Mouse (Mus musculus): ENCODE data around the gene 1700018F24Rik. TPM values are rescaled to one million over a fixed set of nuclear protein-coding genes. Genes with fewer than 3 reads are reported as not detected.
"Not testable (repeated sequence)": the region's sequence is repeated elsewhere in the genome, so short reads cannot be mapped to it uniquely, and the experiment has no call there.

The 1700018F24Rik gene
- total and polyA plus RNA-seq, 3 experiments: not detected

- in situ Hi-C loops (cut with MboI; ENCODE audit: low pct_ligation_motif_present, low pct_unique_long_range_greater_than_20kb, low sequenced_read_pairs); H3K36me3 ChIP-seq (replicated peaks in 1 of 2; ENCODE audit: control insufficient read depth in 1 of 2, insufficient read depth in 1 of 2, low read length in 1 of 2); H3K27me3 ChIP-seq (replicated peaks); H3K9ac ChIP-seq (ENCODE audit: insufficient read depth, low read depth); H3K4me2 ChIP-seq (ENCODE audit: insufficient read depth, low read depth, poor library complexity, severe bottlenecking); H3K79me2 ChIP-seq (replicated peaks; ENCODE audit: control insufficient read depth, extremely low read depth, insufficient read depth, poor library complexity, severe bottlenecking); H3K4me3 ChIP-seq (replicated peaks in 1 of 3; ENCODE audit: low read depth in 2 of 3, low read length in 2 of 3, poor library complexity in 1 of 3); H3K9me3 ChIP-seq (replicated peaks; ENCODE audit: low read length); DNase-seq (ENCODE audit: extremely low read depth); H3K27ac ChIP-seq (ENCODE audit: insufficient read depth, low read depth); dilution Hi-C loops (cut with MboI; ENCODE audit: extremely low pct_ligation_motif_present, extremely low pct_unique_long_range_greater_than_20kb, low sequenced_read_pairs): not testable (repeated sequence)
- peaks cover 0 to 12% of the 10 kb centered on the region in 2 experiments; a peak in 2 of 4 replicates for H3K4me1 ChIP-seq (ENCODE audit: control insufficient read depth in 1 of 2, insufficient read depth in 2 of 2)
Observed at GRCm38 (mm10) chr5:145054187-145054586, 11.4 kb downstream of the 1700018F24Rik start.

DNA sequence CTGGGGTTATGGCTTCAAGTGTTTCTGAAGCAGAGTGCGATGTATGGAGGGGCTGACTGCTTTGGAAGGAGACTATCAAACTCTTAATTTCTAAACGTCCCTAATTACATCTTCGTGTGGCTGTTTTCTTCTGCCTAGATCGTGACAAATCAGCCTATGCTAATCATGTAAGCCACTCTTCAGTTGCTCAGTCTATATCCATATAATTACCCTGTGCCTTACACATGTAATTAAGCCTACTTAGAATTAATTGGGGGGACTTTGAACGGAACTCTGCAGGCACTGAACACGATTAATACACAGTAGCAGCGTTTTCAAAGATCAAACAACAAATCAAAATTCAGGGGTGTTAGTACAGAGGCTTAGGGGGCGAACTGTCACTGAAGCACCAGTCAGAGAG lies 15.1 kb downstream of the 1700018F24Rik start:
- H3K79me2 ChIP-seq (replicated peaks; ENCODE audit: control insufficient read depth, extremely low read depth, insufficient read depth, poor library complexity, severe bottlenecking): no peaks in the 10 kb centered on the region
- H3K27me3 ChIP-seq (replicated peaks): no peaks in the 10 kb centered on the region
- H3K9me3 ChIP-seq (replicated peaks; ENCODE audit: low read length): no peaks in the 10 kb centered on the region
- H3K36me3 ChIP-seq (replicated peaks in 1 of 2; ENCODE audit: control insufficient read depth in 1 of 2, insufficient read depth in 1 of 2, low read length in 1 of 2): no peaks in the 10 kb centered on the region
- H3K27ac ChIP-seq (ENCODE audit: insufficient read depth, low read depth): no peak overlapping the region
- no peak for DNase-seq (ENCODE audit: extremely low read depth)
- no peak overlapping the region for H3K4me3 ChIP-seq (replicated peaks in 1 of 3; ENCODE audit: low read depth in 2 of 3, low read length in 2 of 3, poor library complexity in 1 of 3)
- no peak overlapping the region for H3K4me2 ChIP-seq (ENCODE audit: insufficient read depth, low read depth, poor library complexity, severe bottlenecking)
- peaks cover 0 to 12% of the 10 kb centered on the region in 2 experiments; a peak in 2 of 4 replicates for H3K4me1 ChIP-seq (ENCODE audit: control insufficient read depth in 1 of 2, insufficient read depth in 2 of 2)
- TF ChIP-seq TBP (conservative IDR thresholded peaks at IDR 0.05; ENCODE audit: low read depth, low read length): no peak
- TF ChIP-seq USF1 (IDR thresholded peaks at IDR 0.05; ENCODE audit: low read depth, low read length): no peak
- TF ChIP-seq ZMIZ1 (IDR thresholded peaks at IDR 0.05; ENCODE audit: low read depth, low read length): no peak
- no peak for TF ChIP-seq SIN3A (IDR thresholded peaks at IDR 0.05; ENCODE audit: low read length)
- no peak for TF ChIP-seq USF2 (conservative IDR thresholded peaks at IDR 0.05; ENCODE audit: low read depth, low read length)
- no peak for TF ChIP-seq MAFK (IDR thresholded peaks at IDR 0.05; ENCODE audit: insufficient replicate concordance, low read length)
- no peak for TF ChIP-seq SMC3 (IDR thresholded peaks at IDR 0.05; ENCODE audit: low read depth, low read length)
- TF ChIP-seq ETS1 (conservative IDR thresholded peaks at IDR 0.05; ENCODE audit: low read depth, low read length): no peak
- TF ChIP-seq CHD1 (IDR thresholded peaks at IDR 0.05; ENCODE audit: low read depth, low read length): no peak
- TF ChIP-seq ELF1 (IDR thresholded peaks at IDR 0.05; ENCODE audit: low read depth, low read length): no peak
- TF ChIP-seq MXI1 (IDR thresholded peaks at IDR 0.05; ENCODE audit: low read depth, low read length): no peak
- TF ChIP-seq GABPA (IDR thresholded peaks at IDR 0.05; ENCODE audit: insufficient replicate concordance, low read depth, low read length): no peak
- no peak for TF ChIP-seq NELFE (IDR thresholded peaks at IDR 0.05; ENCODE audit: low read depth, low read length)
- TF ChIP-seq POLR2AphosphoS2 (IDR thresholded peaks at IDR 0.05; ENCODE audit: low read depth, low read length): no peak
- TF ChIP-seq UBTF (IDR thresholded peaks at IDR 0.05; ENCODE audit: low read depth, low read length): no peak
- no peak for TF ChIP-seq NRF1 (IDR thresholded peaks at IDR 0.05; ENCODE audit: low read depth, low read length)
- TF ChIP-seq CHD2 (IDR thresholded peaks at IDR 0.05; ENCODE audit: low read length): no peak
- TF ChIP-seq KAT2A (IDR thresholded peaks at IDR 0.05; ENCODE audit: insufficient replicate concordance, low read length): no peak
- TF ChIP-seq HCFC1 (IDR thresholded peaks at IDR 0.05; ENCODE audit: low read depth, low read length): no peak
- TF ChIP-seq EP300 (IDR thresholded peaks at IDR 0.05; ENCODE audit: low read length): no peak
- in situ Hi-C loops (cut with MboI; ENCODE audit: low pct_ligation_motif_present, low pct_unique_long_range_greater_than_20kb, low sequenced_read_pairs) (no loop called here), dilution Hi-C loops (cut with MboI; ENCODE audit: extremely low pct_ligation_motif_present, extremely low pct_unique_long_range_greater_than_20kb, low sequenced_read_pairs) (no loop called here)
- H3K9ac ChIP-seq (ENCODE audit: insufficient read depth, low read depth): no peak overlapping the region
